ENCODE assay signal across 20 mouse cellular contexts in genomic region chr10:90615196-90615595, GRCm38 (mm10).
DNase-seq lines count a peak whose midpoint lies in the region; ATAC-seq and TF ChIP-seq lines count a peak whose summit lies in the region.
"Had no signal": no experiment of that assay in that cellular context is flagged by ENCODE, and none has a peak within 500 bp of the region (broad histone marks: within the 10 kb centered on the region; RNA-seq: fewer than 3 reads in every experiment).

No protein-coding gene starts in this region.

- no peaks in the 10 kb centered on the region for H3K9me3 ChIP-seq in forebrain, embryonic 15.5 days
- no peaks in the 10 kb centered on the region for H3K9me3 ChIP-seq in forebrain, embryonic 12.5 days
- H3K9me3 ChIP-seq: heart, embryonic 10.5 days; limb, embryonic 13.5 days; neural tube, embryonic 15.5 days had no signal

- peak in 1 of 2 experiments; percentile 35 for DNase-seq in layer of hippocampus, adult 2 months (ENCODE audit: low spot score in 2 of 2)
- DNase-seq in layer of hippocampus, postnatal 10 days (ENCODE audit: low spot score in 2 of 2) = no peak
- DNase-seq in brain, embryonic 14.5 days (ENCODE audit: low read depth) = peak; percentile 79
- DNase-seq in retina, embryonic 14.5 days (ENCODE audit: low spot score) = peak; percentile 24
- DNase-seq: adrenal gland, postnatal 25 days; cerebellum, adult 11-12 months; cerebellum, postnatal 25 days; gastrocnemius, postnatal 10 days; kidney, adult 2 months; kidney, postnatal 14 days; lung, adult 18-20 months; lung, postnatal 10 days had no signal

- H3K4me3 ChIP-seq in forebrain, embryonic 15.5 days = no peak overlapping the region
- H3K4me3 ChIP-seq in forebrain, embryonic 12.5 days (replicated peaks) = no peak overlapping the region
- no peak overlapping the region for H3K4me3 ChIP-seq in layer of hippocampus, adult 2 months
- H3K4me3 ChIP-seq: heart, embryonic 10.5 days; limb, embryonic 13.5 days; liver, embryonic 12.5 days; neural tube, embryonic 15.5 days had no signal

- no peaks in the 10 kb centered on the region for H3K36me3 ChIP-seq in forebrain, embryonic 15.5 days
- no peaks in the 10 kb centered on the region for H3K36me3 ChIP-seq in forebrain, embryonic 12.5 days (replicated peaks)
- H3K36me3 ChIP-seq: heart, embryonic 10.5 days; limb, embryonic 13.5 days; liver, embryonic 12.5 days; neural tube, embryonic 15.5 days had no signal

- H3K9ac ChIP-seq in forebrain, embryonic 15.5 days (replicated peaks) = no peak overlapping the region
- no peak overlapping the region for H3K9ac ChIP-seq in forebrain, embryonic 12.5 days
- H3K9ac ChIP-seq: limb, embryonic 13.5 days; liver, embryonic 12.5 days; neural tube, embryonic 15.5 days had no signal

- H3K4me2 ChIP-seq in forebrain, embryonic 15.5 days (replicated peaks) = no peak overlapping the region
- no peak overlapping the region for H3K4me2 ChIP-seq in forebrain, embryonic 12.5 days
- H3K4me2 ChIP-seq: limb, embryonic 13.5 days; liver, embryonic 12.5 days; neural tube, embryonic 15.5 days had no signal

- TF ChIP-seq CTCF in layer of hippocampus, adult 2 months (conservative IDR thresholded peaks at IDR 0.05) = no peak
- no peak for TF ChIP-seq CTCF in brain, embryonic 14.5 days (IDR thresholded peaks at IDR 0.05; ENCODE audit: borderline replicate concordance, extremely low read depth, insufficient read depth, insufficient read length)

- H3K4me1 ChIP-seq in forebrain, embryonic 15.5 days = peaks cover 31% of the 10 kb centered on the region
- peaks cover 7% of the 10 kb centered on the region for H3K4me1 ChIP-seq in forebrain, embryonic 12.5 days
- H3K4me1 ChIP-seq: heart, embryonic 10.5 days; limb, embryonic 13.5 days; liver, embryonic 12.5 days had no signal

- no peaks in the 10 kb centered on the region for H3K27me3 ChIP-seq in forebrain, embryonic 15.5 days
- H3K27me3 ChIP-seq in forebrain, embryonic 12.5 days = no peaks in the 10 kb centered on the region
- H3K27me3 ChIP-seq: limb, embryonic 13.5 days; liver, embryonic 12.5 days; neural tube, embryonic 15.5 days had no signal

- H3K27ac ChIP-seq in forebrain, embryonic 15.5 days (replicated peaks) = peak overlapping the region; percentile 14; the same call in 1 of the 2 replicates
- H3K27ac ChIP-seq in forebrain, embryonic 12.5 days = no peak overlapping the region
- H3K27ac ChIP-seq in layer of hippocampus, adult 2 months = peak overlapping the region; percentile 75
- H3K27ac ChIP-seq: heart, embryonic 10.5 days; limb, embryonic 13.5 days; liver, embryonic 12.5 days; neural tube, embryonic 15.5 days; stomach, postnatal 0 days had no signal

- no peak for TF ChIP-seq POLR2A in brain, embryonic 14.5 days (IDR thresholded peaks at IDR 0.05; ENCODE audit: borderline replicate concordance, extremely low read depth, insufficient read depth, insufficient read length, poor library complexity, severe bottlenecking)

- no peak for ATAC-seq in forebrain, embryonic 15.5 days (replicated peaks)
- ATAC-seq in forebrain, embryonic 12.5 days (ENCODE audit: low FRiP score) = no peak
- ATAC-seq in frontal cortex, adult (ENCODE audit: low TSS enrichment) = no peak
- ATAC-seq: liver, embryonic 12.5 days had no signal

- 21% methylated on average over 2 of the region's 2 CpGs for WGBS in forebrain, embryonic 15.5 days
- 45% methylated on average over 2 of the region's 2 CpGs for WGBS in forebrain, embryonic 12.5 days

Comparison
In these comparisons a context has a peak if more than half of its experiments do, and no peak if none do; other contexts are left out.
1. DNase-seq: peak in brain, embryonic 14.5 days (single experiment) and retina, embryonic 14.5 days (single experiment); none in layer of hippocampus, postnatal 10 days (0 of 2).